Mouse (Mus musculus) thymus, adult 2 months (tissue): ENCODE measurements around the gene Immp2l. TPM values are rescaled to one million over a fixed set of nuclear protein-coding genes. Genes with fewer than 3 reads are reported as not detected.

ENCODE experiments used
- DNase-seq: peaks from one replicate; pipeline ENCODE4 v3.0.0; 2021
- H3K27ac ChIP-seq: fragments of 200-500 bp; 2 replicates; pipeline ENCODE4 v1.5.1; 2012; ENCODE audit warnings: low read length, control low read depth; ENCODE audit not compliant: control insufficient read depth, insufficient read depth
- H3K27me3 ChIP-seq: fragments of 200-500 bp; 2 replicates; pipeline ENCODE4 v1.6.1; 2012; ENCODE audit warnings: mild to moderate bottlenecking, low read length, moderate library complexity, mixed read lengths; ENCODE audit not compliant: control insufficient read depth, insufficient read depth
- H3K36me3 ChIP-seq: fragments of 200-500 bp; 2 replicates; pipeline ENCODE4 v1.6.1; 2012; ENCODE audit warnings: mild to moderate bottlenecking, low read length, moderate library complexity; ENCODE audit not compliant: control insufficient read depth, insufficient read depth
- H3K4me1 ChIP-seq: fragments of 200-500 bp; replicated peaks from 2 replicates; pipeline ENCODE4 v1.6.1; 2012; ENCODE audit warnings: low read length; ENCODE audit not compliant: control insufficient read depth, insufficient read depth
- H3K4me3 ChIP-seq: fragments of 200-500 bp; 2 replicates; pipeline ENCODE4 v1.5.1; 2012; ENCODE audit warnings: mild to moderate bottlenecking, low read length, control low read depth, moderate library complexity; ENCODE audit not compliant: control insufficient read depth, insufficient read depth
- CTCF ChIP-seq: fragments of 200-500 bp; IDR thresholded peaks from 2 replicates; pipeline ENCODE4 v1.5.1; 2012; ENCODE audit warnings: mild to moderate bottlenecking, control low read depth, low read length, moderate library complexity, borderline replicate concordance; ENCODE audit not compliant: control insufficient read depth, poor library complexity, insufficient read depth; ENCODE audit errors: extremely low read depth
- POLR2A ChIP-seq: fragments of 200-500 bp; IDR thresholded peaks from 2 replicates; pipeline ENCODE4 v1.6.1; 2012; ENCODE audit warnings: mild to moderate bottlenecking, low read length, control low read depth, moderate library complexity; ENCODE audit not compliant: control insufficient read depth, poor library complexity, insufficient read depth; ENCODE audit errors: extremely low read depth
- WGBS: fragments of 180-500 bp; shearing (Covaris S2); methylation state at CpG from one replicate; pipeline ENCODE4 v1.1.7; 2018; 5-methylcytosine and 5-hydroxymethylcytosine counted together
- polyA plus RNA-seq: library from polyadenylated mRNA; depleted of rRNA; stranded (reverse); fragments of >200 nt; gene quantifications from 2 replicates; pipeline ENCODE4 v1.2.3, GENCODE M21; 2012

Gene Immp2l
- polyA plus RNA-seq, 1 experiment, result 6.3 TPM

- Histone ChIP-seq H3K36me3 (no peaks in the 10 kb centered on the region), H3K27ac (no peak overlapping the region), H3K27me3 (no peaks in the 10 kb centered on the region), H3K4me3 (no peak overlapping the region), H3K4me1 (no peaks in the 10 kb centered on the region)
- DNase-seq, result no peak
- TF ChIP-seq POLR2A (no peak), CTCF (no peak)
- WGBS, result 97% methylated on average over 4 of the region's 4 CpGs
Observed at GRCm38 (mm10) chr12:41316426-41316825, 292.5 kb downstream of the Immp2l start.

- WGBS, result 97% methylated on average over 2 of the region's 2 CpGs
- no peak for TF ChIP-seq POLR2A
- no peak for TF ChIP-seq CTCF
- H3K36me3 ChIP-seq, result no peaks in the 10 kb centered on the region
Observed at GRCm38 (mm10) chr12:41317431-41317830, 293.5 kb downstream of the Immp2l start.

GRCm38 (mm10) chr12:41322018-41322417 is 298.1 kb downstream of the Immp2l start:
- no peak overlapping the region for H3K4me3 ChIP-seq
- no peak for TF ChIP-seq POLR2A
- TF ChIP-seq CTCF, result no peak
- DNase-seq, result no peak
- 80% methylated on average over 1 of the region's 1 CpGs for WGBS
- H3K27me3 ChIP-seq, result no peaks in the 10 kb centered on the region
- no peaks in the 10 kb centered on the region for H3K36me3 ChIP-seq
- no peaks in the 10 kb centered on the region for H3K4me1 ChIP-seq
- no peak overlapping the region for H3K27ac ChIP-seq

More at GRCm38 (mm10) chr12:41317431-41317830, 293.5 kb downstream of the Immp2l start:
- Histone ChIP-seq H3K4me1 (no peaks in the 10 kb centered on the region), H3K4me3 (no peak overlapping the region), H3K27ac (no peak overlapping the region), H3K27me3 (no peaks in the 10 kb centered on the region)
- DNase-seq, result no peak

DNA sequence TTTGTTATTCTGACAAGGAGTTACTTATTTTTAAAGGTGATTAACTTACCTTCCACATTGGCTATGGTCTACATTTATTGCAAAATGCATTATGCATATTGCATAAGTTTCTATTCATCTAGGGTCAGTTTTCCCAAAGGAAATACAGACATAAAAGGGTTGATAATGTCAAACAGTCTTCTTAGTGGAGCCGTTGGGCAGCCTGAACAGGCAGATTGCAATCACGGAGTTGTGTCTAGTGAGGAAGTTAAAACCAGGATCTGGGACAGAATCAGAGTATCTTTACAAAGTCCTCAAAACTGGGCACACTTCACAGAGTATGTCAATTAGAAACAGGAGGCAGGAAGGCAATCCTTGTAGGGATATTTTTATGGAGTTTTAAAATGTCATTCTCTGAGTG is 300.5 kb downstream of the Immp2l start:
- H3K4me1 ChIP-seq, result no peaks in the 10 kb centered on the region
- 89% methylated on average over 2 of the region's 2 CpGs for WGBS

DNA sequence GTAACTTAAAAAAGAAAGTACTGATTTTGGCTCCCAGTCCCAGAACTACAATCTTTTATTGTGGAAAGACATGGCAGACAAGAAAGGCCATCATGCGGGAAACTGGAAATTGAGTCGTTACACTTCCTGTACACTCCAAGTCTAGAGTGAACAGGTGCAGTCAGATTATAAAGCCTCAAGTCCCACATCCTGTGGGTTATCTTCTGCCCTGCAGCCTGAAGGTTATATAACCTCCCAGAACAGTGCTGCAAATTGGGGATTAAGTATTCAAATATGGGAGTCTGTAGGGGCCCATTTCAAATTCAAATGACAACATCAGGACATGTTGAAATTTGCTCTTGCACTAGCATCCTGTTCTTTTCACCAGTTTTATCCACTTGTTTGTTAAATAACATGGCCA is 301.9 kb downstream of the Immp2l start:
- no peak overlapping the region for H3K27ac ChIP-seq
- no peak overlapping the region for H3K4me3 ChIP-seq
- DNase-seq, result peak; percentile 22
- no peaks in the 10 kb centered on the region for H3K36me3 ChIP-seq
- H3K27me3 ChIP-seq, result no peaks in the 10 kb centered on the region
- WGBS, result 8% methylated on average over 2 of the region's 2 CpGs
- no peaks in the 10 kb centered on the region for H3K4me1 ChIP-seq
- TF ChIP-seq CTCF (no peak), POLR2A (no peak)

More for the DNA sequence above, 300.5 kb downstream of the Immp2l start:
- H3K36me3 ChIP-seq, result no peaks in the 10 kb centered on the region
- H3K27ac ChIP-seq, result no peak overlapping the region
- no peaks in the 10 kb centered on the region for H3K27me3 ChIP-seq
- no peak for DNase-seq
- no peak overlapping the region for H3K4me3 ChIP-seq
- TF ChIP-seq CTCF (no peak), POLR2A (no peak)

DNA sequence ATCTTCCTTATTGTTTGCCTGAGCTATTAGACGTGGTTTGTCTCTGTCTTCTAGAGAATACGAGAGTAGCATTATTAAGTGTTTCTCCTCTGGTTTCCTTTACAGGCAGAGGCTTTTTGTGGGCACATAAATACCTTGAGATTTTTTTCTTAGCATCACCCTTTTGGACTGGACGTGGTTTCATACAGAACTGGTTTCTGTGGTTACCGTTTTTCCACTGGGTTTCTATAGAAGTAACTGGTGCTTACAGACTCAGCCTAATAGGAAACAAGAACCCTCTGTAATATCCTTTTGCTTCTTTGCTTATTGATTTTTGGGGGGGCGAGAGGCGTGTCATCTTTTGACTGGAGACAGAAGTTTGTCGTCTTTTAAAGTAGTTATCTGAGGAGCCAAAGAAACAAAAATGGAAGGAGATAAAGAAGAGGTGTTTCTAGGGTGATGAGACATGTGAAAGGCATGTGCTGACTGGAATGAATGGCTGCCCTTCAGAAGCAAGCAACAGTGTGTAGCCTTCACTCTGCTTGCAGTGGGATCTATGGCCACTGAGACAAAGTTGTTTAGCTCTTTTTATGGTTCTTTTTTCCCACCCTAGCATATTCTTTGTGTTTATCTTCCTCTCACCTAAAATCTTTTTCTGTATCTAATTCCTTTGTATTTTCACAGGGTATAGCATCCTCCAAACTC is 307.2 kb downstream of the Immp2l start:
- no peak overlapping the region for H3K4me3 ChIP-seq
- H3K36me3 ChIP-seq, result no peaks in the 10 kb centered on the region
- no peak overlapping the region for H3K27ac ChIP-seq
- no peak for TF ChIP-seq POLR2A
- TF ChIP-seq CTCF, result no peak
- no peaks in the 10 kb centered on the region for H3K27me3 ChIP-seq
- WGBS, result 45% methylated on average over 7 of the region's 7 CpGs
- DNase-seq, result no peak
- H3K4me1 ChIP-seq, result no peaks in the 10 kb centered on the region

- H3K27ac ChIP-seq, result no peak overlapping the region
- H3K27me3 ChIP-seq, result no peaks in the 10 kb centered on the region
- H3K4me1 ChIP-seq, result peaks cover 9% of the 10 kb centered on the region; the same call in 1 of the 2 replicates
- H3K4me3 ChIP-seq, result no peak overlapping the region
- TF ChIP-seq POLR2A (no peak), CTCF (no peak)
- 96% methylated on average over 4 of the region's 4 CpGs for WGBS
- no peak for DNase-seq
- H3K36me3 ChIP-seq, result no peaks in the 10 kb centered on the region
Observed at GRCm38 (mm10) chr12:41345621-41346020, 321.7 kb downstream of the Immp2l start.

DNA sequence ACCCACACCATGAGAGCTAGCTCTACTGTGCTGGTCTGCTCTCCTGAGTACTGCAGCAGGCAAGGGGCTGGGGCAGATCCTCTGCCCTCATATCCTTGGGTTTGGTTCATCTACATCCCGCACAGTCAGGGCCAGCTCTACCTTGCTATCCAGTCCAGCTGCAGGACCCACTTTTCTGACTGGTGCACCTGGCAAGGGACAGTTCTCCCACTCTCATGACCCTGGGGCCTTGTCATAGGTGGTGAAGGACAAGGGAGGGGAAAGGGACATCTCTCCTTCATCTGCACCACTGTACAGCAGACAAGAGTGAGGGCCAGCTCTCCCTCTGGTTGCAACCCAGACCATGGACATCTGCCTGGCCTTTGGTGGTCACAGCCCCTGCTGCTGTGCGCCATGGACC is 323.6 kb downstream of the Immp2l start:
- WGBS, result 96% methylated on average over 2 of the region's 2 CpGs

More for the DNA sequence above, 323.6 kb downstream of the Immp2l start:
- no peak overlapping the region for H3K4me3 ChIP-seq
- DNase-seq, result no peak
- no peak overlapping the region for H3K27ac ChIP-seq
- TF ChIP-seq CTCF (no peak), POLR2A (no peak)
- peaks cover 9% of the 10 kb centered on the region; the same call in 1 of the 2 replicates for H3K4me1 ChIP-seq
- no peaks in the 10 kb centered on the region for H3K36me3 ChIP-seq
- H3K27me3 ChIP-seq, result no peaks in the 10 kb centered on the region
